Mouse (Mus musculus) G1E (cell line): ENCODE results near the gene Ptpn14. TPM values are rescaled to one million over a fixed set of nuclear protein-coding genes. Genes with fewer than 3 reads are reported as not detected.

Source experiments
- ATAC-seq: 2 replicates; pipeline ENCODE4 v1.8.0; 2016; ENCODE audit warnings: mild to moderate bottlenecking; ENCODE audit not compliant: insufficient number of reproducible peaks, poor library complexity, low FRiP score, severe bottlenecking; ENCODE audit errors: extremely low read depth
- DNase-seq: peaks from one replicate; pipeline ENCODE4 v3.0.0; 2012; ENCODE audit warnings: low spot score
- H3K27me3 ChIP-seq: 2 replicates; pipeline ENCODE4 v1.6.1; 2012; ENCODE audit warnings: mild to moderate bottlenecking, low read length, inconsistent platforms; ENCODE audit not compliant: insufficient read depth
- H3K36me3 ChIP-seq: replicated peaks from 2 replicates; pipeline ENCODE3; 2012; ENCODE audit warnings: mild to moderate bottlenecking, inconsistent platforms
- H3K4me1 ChIP-seq: 2 replicates; pipeline ENCODE4 v1.6.1; 2012; ENCODE audit warnings: low read depth, low read length, inconsistent platforms, mixed read lengths; ENCODE audit not compliant: insufficient read depth
- H3K4me3 ChIP-seq: 2 replicates; pipeline ENCODE4 v1.5.1; 2012; ENCODE audit warnings: low read depth, mild to moderate bottlenecking, inconsistent platforms, low read length, moderate library complexity, mixed read lengths
- H3K9me3 ChIP-seq: replicated peaks from 2 replicates; pipeline ENCODE4 v1.6.1; 2012; ENCODE audit warnings: inconsistent platforms
- CTCF ChIP-seq: IDR thresholded peaks from 2 replicates; pipeline ENCODE4 v1.5.1; 2012; ENCODE audit warnings: low read depth, low read length, inconsistent platforms, mixed read lengths
- GATA1 ChIP-seq: IDR thresholded peaks from 2 replicates; pipeline ENCODE4 v1.6.1; 2012; ENCODE audit warnings: borderline replicate concordance, low read length, inconsistent platforms, mixed read lengths
- GATA2 ChIP-seq: IDR thresholded peaks from 2 replicates; pipeline ENCODE4 v1.6.1; 2012; ENCODE audit warnings: low read depth, low read length, inconsistent platforms, borderline replicate concordance
- POLR2AphosphoS5 ChIP-seq: IDR thresholded peaks from 2 replicates; pipeline ENCODE4 v1.6.1; 2012; ENCODE audit warnings: low read depth, low read length, inconsistent platforms; ENCODE audit not compliant: insufficient replicate concordance
- TAL1 ChIP-seq: conservative IDR thresholded peaks from 2 replicates; pipeline ENCODE4 v1.6.1; 2012; ENCODE audit warnings: low read depth, low read length, inconsistent platforms, mixed read lengths
- polyA plus RNA-seq: library from polyadenylated mRNA; stranded (reverse); fragments of >175 nt; gene quantifications from 2 replicates; pipeline ENCODE4 v1.2.3, GENCODE M21; 2012
- total RNA-seq, 2 experiments: library from RNA; stranded (forward) in 1 of 2; stranded (reverse) in 1 of 2; fragments of 200-1000 nt in 1 of 2; fragments of >200 nt in 1 of 2; fragmentation: Nextera tagmentation in 1 of 2; gene quantifications; 2 replicates each; pipeline ENCODE4 v1.2.3; 2014 to 2017

Gene Ptpn14
- total and polyA plus RNA-seq, 3 experiments, result 0.11 TPM; not detected in 2

GRCm38 (mm10) chr1:189772707-189773106 lies 44.6 kb downstream of the Ptpn14 start:
- no peak for ATAC-seq
- no peak for DNase-seq

GRCm38 (mm10) chr1:189774778-189775177 lies 46.7 kb downstream of the Ptpn14 start:
- DNase-seq (no peak), ATAC-seq (no peak)
- Histone ChIP-seq H3K27me3 (no peaks in the 10 kb centered on the region), H3K36me3 (no peaks in the 10 kb centered on the region), H3K4me1 (no peaks in the 10 kb centered on the region), H3K4me3 (no peak overlapping the region), H3K9me3 (peaks cover 80% of the 10 kb centered on the region)
- no peak for TF ChIP-seq GATA1
- no peak for TF ChIP-seq CTCF
- TF ChIP-seq GATA2, result no peak
- no peak for TF ChIP-seq TAL1

More at GRCm38 (mm10) chr1:189772707-189773106, 44.6 kb downstream of the Ptpn14 start:
- TF ChIP-seq CTCF, result no peak
- TF ChIP-seq GATA1, result no peak
- no peak for TF ChIP-seq TAL1
- TF ChIP-seq POLR2AphosphoS5, result no peak
- no peaks in the 10 kb centered on the region for H3K4me1 ChIP-seq
- no peaks in the 10 kb centered on the region for H3K27me3 ChIP-seq
- H3K9me3 ChIP-seq, result peaks cover 89% of the 10 kb centered on the region
- H3K4me3 ChIP-seq, result no peak overlapping the region
- no peaks in the 10 kb centered on the region for H3K36me3 ChIP-seq

GRCm38 (mm10) chr1:189777207-189777606 lies 49.1 kb downstream of the Ptpn14 start:
- no peaks in the 10 kb centered on the region for H3K4me1 ChIP-seq
- no peaks in the 10 kb centered on the region for H3K36me3 ChIP-seq
- no peak for DNase-seq
- ATAC-seq, result no peak
- TF ChIP-seq GATA1 (no peak), CTCF (no peak), POLR2AphosphoS5 (no peak), TAL1 (no peak), GATA2 (no peak)
- H3K27me3 ChIP-seq, result no peaks in the 10 kb centered on the region
- peaks cover 76% of the 10 kb centered on the region for H3K9me3 ChIP-seq
- H3K4me3 ChIP-seq, result no peak overlapping the region

- TF ChIP-seq GATA2 (no peak), GATA1 (no peak), TAL1 (no peak), CTCF (no peak), POLR2AphosphoS5 (no peak)
- H3K4me3 ChIP-seq, result no peak overlapping the region
- no peaks in the 10 kb centered on the region for H3K4me1 ChIP-seq
- DNase-seq, result no peak
- ATAC-seq, result no peak
- no peaks in the 10 kb centered on the region for H3K36me3 ChIP-seq
- no peaks in the 10 kb centered on the region for H3K27me3 ChIP-seq
- peaks cover 75% of the 10 kb centered on the region for H3K9me3 ChIP-seq
These were observed 50.3 kb downstream of the Ptpn14 start for GRCm38 (mm10) chr1:189778343-189778742.

GRCm38 (mm10) chr1:189779226-189779625 lies 51.2 kb downstream of the Ptpn14 start:
- no peak for TF ChIP-seq CTCF
- no peak for TF ChIP-seq GATA2
- TF ChIP-seq POLR2AphosphoS5, result no peak
- no peak for TF ChIP-seq GATA1
- no peak for TF ChIP-seq TAL1
- Histone ChIP-seq H3K4me1 (no peaks in the 10 kb centered on the region), H3K36me3 (no peaks in the 10 kb centered on the region), H3K9me3 (peaks cover 70% of the 10 kb centered on the region), H3K4me3 (no peak overlapping the region), H3K27me3 (no peaks in the 10 kb centered on the region)
- ATAC-seq (no peak), DNase-seq (no peak)

- TF ChIP-seq GATA2 (no peak), TAL1 (no peak), POLR2AphosphoS5 (no peak), CTCF (no peak), GATA1 (no peak)
- H3K4me1 ChIP-seq, result no peaks in the 10 kb centered on the region
- no peaks in the 10 kb centered on the region for H3K36me3 ChIP-seq
- no peak for ATAC-seq
- peaks cover 75% of the 10 kb centered on the region for H3K9me3 ChIP-seq
- no peak for DNase-seq
- H3K27me3 ChIP-seq, result no peaks in the 10 kb centered on the region
- H3K4me3 ChIP-seq, result no peak overlapping the region
These were observed 53.8 kb downstream of the Ptpn14 start for GRCm38 (mm10) chr1:189781721-189782345.

GRCm38 (mm10) chr1:189782709-189783108 lies 54.6 kb downstream of the Ptpn14 start:
- ATAC-seq, result no peak
- no peak for TF ChIP-seq CTCF
- TF ChIP-seq GATA2, result no peak
- no peak for TF ChIP-seq TAL1
- TF ChIP-seq GATA1, result no peak
- no peak for TF ChIP-seq POLR2AphosphoS5

More at GRCm38 (mm10) chr1:189782709-189783108, 54.6 kb downstream of the Ptpn14 start:
- no peaks in the 10 kb centered on the region for H3K36me3 ChIP-seq
- H3K9me3 ChIP-seq, result peaks cover 75% of the 10 kb centered on the region
- no peaks in the 10 kb centered on the region for H3K4me1 ChIP-seq
- no peak overlapping the region for H3K4me3 ChIP-seq
- no peak for DNase-seq
- H3K27me3 ChIP-seq, result no peaks in the 10 kb centered on the region
